Mouse (Mus musculus) layer of hippocampus, postnatal 36 days (tissue): ENCODE results near the gene Wdr46. TPM values are rescaled to one million over a fixed set of nuclear protein-coding genes. Genes with fewer than 3 reads are reported as not detected.

Experiments
- DNase-seq, 2 experiments: peaks; one replicate each; pipeline ENCODE4 v3.0.0; 2022
- total RNA-seq, 2 experiments: library from RNA; stranded (reverse); gene quantifications; 2 replicates each; pipeline ENCODE4 v1.2.3; 2021

Wdr46 gene
- total RNA-seq, 2 experiments from 2014 or later, result 15.9 to 17.9 TPM

DNA sequence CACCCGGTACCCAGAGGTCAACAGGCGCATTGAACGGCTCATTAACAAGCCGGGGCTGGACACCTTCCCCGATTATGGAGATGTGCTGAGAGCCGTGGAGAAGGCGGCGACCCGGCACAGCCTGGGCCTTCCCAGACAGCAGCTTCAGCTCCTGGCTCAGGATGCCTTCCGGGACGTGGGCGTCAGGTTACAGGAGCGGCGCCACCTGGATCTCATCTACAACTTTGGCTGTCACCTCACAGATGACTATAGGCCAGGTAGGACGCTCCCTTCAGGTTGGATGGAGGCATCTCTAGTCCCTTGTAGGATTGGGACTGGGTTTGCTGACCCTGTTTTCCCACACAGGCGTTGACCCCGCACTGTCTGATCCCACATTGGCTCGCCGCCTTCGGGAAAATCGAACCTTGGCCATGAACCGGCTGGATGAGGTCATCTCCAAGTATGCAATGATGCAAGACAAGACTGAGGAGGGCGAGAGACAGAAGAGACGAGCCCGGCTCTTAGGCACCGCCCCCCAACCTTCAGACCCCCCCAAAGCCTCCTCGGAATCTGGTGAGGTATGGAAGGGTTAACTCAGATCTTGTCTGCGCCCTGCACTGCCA is 28.5 kb upstream of the Wdr46 start:
- no peak for DNase-seq

- no peak for DNase-seq
These were observed 27.2 kb upstream of the Wdr46 start for GRCm38 (mm10) chr17:33913264-33913663.

DNA sequence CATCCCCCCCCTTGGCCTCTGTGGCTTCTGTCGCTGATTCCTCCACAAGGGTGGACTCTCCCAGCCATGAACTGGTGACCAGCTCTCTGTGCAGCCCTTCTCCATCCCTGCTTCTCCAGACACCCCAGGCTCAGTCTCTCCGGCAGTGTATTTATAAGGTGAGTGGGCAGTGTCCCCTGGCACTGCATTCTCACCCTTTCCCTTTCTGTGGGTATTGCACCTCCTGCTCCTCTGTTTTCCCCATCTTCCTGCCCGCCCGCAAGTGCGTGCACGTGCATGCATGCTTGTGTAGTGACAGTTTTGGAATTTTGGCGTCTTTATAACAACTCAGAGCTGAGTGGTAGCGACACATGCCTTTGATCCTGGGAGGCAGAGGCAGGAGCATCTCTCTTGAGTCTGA is 26.6 kb upstream of the Wdr46 start:
- no peak for DNase-seq

DNA sequence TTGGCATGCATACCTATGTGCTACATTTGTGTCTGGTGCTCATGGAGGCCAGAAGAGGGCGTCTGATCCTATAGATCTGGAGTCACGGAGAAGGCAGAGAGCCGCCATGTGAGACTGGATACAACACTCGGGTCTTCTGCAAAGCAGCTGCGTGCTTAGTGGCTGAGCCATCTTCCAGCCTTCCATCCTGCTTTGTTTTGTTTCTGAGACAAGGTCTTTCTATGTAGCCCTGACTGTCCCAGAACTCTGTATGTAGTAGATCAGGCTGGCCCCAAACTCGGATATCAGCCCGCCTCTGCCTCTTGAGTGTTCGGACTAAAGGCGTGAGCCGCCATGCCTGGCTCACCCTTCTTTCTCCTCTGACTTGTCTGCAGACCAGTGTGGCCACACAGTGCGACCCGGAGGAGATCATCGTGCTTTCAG is 25.5 kb upstream of the Wdr46 start:
- DNase-seq, result no peak

DNA sequence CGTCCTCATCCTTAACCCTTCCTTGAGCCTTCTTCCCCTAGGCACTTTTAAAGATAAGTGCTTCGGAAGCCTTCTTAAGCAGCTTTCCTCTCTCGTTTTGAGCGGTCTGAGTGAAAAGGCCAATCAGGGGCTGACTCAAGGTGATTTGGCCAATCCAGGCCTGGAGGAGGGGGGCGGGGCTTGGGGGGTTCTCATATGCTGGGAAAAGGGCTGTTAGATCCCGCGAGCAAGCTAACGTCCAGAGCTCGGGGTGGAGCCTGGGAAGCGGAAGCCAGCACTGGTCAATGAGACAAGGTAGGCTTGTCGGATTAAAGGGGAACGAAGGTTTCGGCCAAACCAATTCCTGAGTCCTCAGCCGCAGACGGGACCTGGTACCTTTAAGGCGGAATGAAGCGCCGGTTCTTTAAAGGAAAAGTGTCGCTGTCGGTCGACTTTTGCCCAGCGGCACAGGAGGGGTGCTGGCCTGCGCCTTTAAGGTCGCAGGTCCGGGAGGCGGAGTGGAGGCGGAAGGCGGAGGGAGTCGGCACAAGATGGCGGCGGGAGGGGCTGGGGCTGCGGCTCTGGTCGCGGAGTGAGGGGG is 24.7 kb upstream of the Wdr46 start, which contains the start of the genes Tapbp and Zbtb22:
Tapbp (plus strand) TSS at position 229 of the 580 bp plus-strand sequence.
Zbtb22 (plus strand) TSS at position 234 of the 580 bp plus-strand sequence.
- peak; percentile 94 to 95 for DNase-seq

GRCm38 (mm10) chr17:33916294-33916693 is 24.2 kb upstream of the Wdr46 start:
- DNase-seq, result no peak

DNA sequence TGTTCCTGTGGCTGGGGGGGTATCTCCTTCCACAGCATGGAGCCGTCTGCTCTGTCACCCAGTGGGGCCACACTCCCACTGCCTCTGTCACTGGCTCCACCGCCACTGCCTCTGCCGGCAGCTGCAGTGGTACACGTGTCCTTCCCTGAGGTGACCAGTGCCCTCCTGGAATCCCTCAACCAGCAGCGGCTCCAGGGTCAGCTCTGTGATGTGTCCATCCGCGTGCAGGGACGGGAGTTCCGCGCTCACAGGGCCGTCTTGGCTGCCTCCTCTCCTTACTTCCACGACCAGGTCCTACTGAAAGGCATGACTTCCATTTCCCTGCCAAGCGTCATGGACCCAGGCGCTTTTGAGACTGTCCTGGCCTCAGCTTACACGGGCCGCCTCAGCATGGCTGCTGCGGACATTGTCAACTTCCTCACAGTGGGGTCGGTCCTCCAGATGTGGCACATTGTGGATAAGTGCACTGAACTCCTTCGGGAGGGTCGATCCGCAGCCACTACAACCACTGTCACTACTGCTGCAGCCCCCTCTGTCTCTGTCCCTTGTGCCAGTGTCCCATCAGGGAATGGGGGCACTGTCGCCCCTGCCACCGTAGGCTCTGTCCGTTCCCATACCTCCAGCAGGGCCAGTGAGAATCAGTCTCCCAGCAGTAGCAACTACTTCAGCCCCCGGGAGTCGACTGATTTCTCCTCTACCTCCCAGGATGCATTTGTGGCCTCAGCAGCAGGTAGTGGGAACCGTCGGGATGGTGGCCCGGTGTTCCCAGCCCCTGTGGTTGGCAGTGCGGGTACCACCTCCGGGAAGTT is 23.4 kb upstream of the Wdr46 start:
- no peak for DNase-seq

DNA sequence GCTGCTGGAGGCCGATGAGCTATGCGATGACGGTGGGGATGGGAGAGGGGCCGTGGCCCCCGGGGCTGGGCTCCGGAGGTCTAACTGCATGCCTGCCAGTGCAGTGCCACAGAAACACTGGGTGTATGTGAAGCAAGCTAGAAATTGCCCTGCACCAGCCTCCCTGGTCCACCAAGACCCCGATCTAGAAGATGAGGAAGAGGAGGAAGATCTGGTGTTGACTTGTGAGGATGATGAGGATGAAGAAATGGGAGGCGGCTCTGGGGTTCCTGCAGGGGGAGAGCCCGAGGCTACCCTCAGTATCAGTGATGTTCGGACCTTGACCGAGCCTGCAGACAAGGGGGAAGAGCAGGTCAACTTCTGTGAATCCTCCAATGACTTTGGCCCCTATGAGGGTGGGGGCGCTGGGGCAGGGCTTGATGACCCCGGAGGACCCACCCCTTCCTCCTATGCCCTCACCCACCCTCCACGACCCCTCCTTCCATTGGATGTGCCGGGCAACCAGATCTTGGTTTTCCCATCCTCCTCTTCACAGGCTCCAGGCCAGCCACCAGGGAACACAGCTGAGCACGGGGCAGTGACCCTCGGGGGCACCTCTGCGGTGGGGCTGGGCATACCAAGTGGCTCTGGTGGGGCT is 22.7 kb upstream of the Wdr46 start:
- no peak for DNase-seq

DNA sequence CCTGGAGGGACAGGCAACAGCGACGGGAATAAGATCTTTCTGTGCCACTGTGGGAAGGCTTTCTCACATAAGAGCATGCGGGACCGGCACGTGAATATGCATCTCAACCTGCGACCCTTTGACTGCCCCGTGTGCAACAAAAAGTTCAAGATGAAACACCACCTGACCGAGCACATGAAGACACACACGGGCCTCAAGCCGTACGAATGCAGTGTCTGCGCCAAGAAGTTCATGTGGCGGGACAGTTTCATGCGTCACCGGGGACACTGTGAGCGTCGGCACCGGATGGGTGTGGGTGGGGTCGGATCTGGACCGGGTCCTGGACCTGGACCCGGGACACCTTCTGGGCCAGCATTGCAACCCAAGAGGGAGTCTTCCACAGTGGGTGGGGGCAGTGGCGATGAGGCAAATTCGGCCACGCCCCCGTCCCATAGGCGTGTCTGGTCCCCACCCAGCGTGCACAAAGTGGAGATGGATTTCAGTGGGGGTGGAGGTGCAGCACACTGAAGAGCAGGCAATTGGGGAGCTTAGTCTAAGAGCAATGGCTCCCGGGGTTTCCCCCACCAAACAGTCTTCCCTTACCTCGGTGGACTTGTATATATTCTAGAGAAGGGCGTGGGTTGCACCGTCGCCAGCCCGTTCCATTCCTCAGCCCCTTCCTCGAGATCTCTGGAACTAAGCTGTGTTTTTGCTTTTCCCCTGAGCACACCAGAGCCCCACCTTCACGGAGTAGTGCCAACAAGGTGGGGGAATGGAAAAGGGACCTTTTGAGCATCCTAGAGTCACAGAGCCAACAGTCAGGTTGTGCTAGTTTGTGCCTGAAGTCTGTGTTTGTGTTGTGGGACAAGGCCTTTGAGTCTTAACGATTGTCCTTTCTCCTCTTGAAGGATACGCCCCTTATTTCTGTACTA is 21.9 kb upstream of the Wdr46 start:
- no peak for DNase-seq

DNA sequence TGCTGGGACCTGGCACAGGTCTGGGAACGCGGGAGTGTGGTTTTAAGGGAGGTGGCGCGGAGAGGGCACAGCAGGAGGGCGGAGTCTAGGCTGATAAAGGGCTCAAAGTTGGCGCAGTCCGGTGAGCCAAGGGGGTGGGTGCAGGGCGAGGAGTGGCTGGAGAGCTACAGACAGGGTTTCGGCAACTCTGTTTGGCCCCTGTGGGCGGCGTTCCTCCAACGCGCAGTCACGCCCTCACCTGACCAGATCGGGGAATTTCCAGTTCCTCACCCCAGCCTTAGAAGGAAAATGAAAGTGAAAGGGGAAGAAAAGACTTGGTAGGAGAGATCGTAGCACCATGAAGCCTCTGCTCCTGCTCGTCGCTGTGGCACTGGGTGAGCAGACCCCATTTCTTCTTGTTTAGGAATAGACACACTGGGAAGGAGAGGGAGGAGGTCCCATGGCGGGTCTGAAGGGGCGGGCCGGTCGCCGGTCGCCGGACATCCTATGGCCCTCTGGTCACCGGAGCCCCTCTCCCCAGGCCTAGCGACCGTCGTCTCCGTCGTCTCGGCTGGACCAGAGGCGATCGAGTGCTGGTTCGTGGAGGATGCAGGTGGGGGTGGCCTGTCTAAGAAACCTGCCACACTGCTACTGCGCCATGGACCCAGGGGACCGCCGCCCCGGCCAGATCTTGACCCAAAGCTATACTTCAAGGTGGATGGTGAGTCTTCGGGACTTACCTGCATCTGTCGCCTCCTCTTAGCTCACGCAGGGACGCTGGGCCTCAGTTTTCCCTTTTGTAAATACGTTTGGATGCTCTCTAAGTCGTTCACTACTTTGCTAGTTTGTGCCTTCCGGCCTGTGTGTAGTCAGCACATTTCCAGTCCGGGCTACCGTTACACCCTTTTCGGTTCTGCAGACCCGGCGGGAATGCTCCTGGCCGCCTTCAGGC is 20.8 kb upstream of the Wdr46 start:
- no peak for DNase-seq

- DNase-seq, result peak; percentile 74 to 75
These were observed 20.0 kb upstream of the Wdr46 start for GRCm38 (mm10) chr17:33920282-33921097.

- no peak for DNase-seq
These were observed 19.1 kb upstream of the Wdr46 start for GRCm38 (mm10) chr17:33921361-33921760.

DNA sequence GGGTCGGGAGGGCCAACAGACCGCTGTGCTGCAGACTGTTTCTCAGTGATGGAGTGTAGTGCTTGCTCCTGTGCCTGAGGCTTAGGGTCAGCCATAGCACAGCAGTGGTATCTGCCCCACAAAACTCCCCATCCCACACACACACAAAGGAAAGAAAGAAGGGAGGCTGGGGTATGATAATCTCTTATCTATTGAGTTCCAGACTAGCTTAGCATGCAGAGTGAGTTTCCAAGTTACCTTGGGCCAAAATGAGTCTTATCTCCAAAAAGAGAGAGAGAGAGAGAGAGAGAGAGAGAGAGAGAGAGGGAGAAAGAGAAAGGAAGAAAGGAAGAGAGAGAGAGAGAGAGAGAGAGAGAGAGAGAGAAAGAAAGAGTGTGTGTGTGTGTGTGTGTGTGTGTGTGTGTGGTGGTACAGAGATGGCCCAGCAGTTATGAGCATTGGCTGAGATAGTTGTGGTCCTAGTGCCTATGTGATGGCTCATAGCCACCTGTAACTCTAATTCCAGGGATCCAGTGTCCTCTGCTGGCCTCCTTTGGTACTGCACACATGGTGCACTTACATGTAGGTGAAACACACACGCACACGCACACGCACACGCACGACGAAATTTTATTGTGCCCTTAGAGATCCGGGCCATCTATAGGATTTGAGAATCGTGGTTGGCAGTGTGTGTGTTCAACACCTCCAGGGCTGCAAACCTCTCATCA is 15.7 kb upstream of the Wdr46 start:
- DNase-seq, result no peak

DNA sequence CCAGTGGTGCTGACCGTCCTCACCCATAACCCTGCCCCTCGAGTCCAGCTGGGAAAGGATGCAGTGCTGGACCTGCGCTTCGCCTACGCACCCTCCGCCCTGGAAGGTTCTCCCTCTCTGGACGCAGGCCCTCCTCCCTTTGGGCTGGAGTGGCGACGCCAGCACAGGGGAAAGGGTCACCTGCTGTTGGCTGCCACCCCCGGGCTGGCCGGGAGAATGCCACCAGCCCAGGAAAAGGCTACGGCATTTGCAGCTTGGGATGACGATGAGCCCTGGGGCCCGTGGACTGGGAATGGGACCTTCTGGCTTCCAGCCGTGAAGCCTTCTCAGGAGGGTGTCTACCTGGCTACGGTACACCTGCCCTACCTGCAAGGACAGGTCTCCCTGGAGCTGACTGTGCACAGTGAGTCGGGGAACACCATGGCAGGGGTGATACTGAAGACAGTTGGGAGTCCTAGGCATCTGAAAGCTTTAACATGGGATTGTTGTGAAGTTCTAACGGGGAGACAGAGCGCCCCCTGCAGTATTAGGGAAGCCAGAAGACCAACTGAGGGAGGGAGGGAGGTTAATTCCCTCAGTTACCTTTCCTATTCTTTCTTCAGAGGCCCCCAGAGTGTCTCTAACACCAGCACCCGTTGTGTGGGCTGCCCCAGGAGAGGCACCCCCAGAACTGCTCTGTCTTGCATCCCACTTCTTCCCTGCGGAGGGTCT is 14.9 kb upstream of the Wdr46 start:
- no peak for DNase-seq

DNA sequence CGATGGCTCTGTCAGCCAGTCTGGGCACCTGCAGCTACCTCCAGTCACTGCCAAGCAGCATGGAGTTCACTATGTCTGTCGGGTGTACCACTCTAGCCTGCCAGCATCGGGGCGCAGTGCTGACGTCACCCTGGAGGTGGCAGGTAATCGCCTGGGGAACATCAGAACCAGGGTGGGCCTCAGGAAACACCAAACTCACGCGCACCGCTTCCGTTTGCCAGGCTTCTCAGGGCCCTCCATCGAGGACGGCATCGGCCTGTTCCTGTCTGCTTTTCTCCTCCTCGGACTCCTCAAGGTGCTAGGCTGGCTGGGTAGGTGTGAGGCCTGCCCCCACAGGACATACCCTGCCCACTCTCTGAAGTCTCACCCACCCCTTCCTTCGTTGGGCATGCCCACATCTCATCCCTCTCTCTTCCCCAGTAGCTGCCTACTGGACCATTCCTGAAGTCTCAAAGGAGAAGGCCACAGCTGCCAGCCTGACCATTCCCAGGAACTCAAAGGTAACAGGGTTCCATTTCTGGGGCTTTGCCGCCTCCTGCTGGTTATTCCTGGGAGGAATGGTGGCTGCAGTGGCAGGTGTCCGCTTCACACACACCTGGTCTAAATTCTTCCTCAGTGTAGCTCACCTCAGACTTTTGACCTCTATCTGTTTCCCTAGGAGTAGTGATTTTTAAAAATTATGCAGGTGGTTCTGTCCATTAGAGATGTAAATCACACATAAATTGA is 14.1 kb upstream of the Wdr46 start:
- no peak for DNase-seq

DNA sequence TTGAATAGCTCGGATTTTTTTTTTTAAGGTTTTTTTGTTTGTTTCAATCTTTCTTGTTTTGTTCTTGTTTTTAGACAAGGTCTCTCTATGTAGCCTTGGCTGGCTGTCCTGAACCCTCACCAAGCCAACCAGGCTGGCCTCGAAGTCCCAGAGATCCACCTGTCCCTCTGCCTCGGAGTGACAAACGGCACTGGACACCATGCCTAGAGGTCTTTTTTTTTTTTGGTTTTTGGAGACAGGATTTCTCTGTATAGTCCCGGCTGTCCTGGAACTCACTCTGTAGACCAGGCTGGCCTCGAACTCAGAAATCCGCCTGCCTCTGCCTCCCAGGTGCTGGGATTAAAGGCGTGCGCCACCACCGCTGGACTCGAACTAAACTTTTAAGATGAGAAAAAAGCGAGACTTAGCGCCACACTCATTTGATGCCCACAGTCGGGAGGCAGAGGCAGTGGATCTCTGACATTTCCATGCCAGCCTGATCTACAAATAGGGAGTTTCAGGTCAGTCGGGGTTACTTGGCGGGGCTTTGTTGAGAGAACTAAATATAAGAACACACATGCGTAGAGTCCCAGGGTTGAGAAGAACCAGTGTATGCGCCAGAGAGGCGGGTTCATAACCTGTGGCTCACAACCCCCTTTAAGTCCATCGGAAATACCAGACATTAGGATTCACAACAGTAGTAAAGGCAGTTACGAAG is 12.1 kb upstream of the Wdr46 start:
- no peak for DNase-seq
